Mouse (Mus musculus) spleen, adult 2 months (tissue): Measurements from ENCODE around the gene Smc4.

ENCODE experiments used
- CTCF ChIP-seq: fragments of 200-500 bp; IDR thresholded peaks from 2 replicates; pipeline ENCODE4 v1.5.1; 2011; ENCODE audit warnings: mild to moderate bottlenecking, inconsistent platforms; ENCODE audit not compliant: insufficient read depth, insufficient read length, insufficient replicate concordance; ENCODE audit errors: extremely low read depth
- POLR2A ChIP-seq: fragments of 200-500 bp; IDR thresholded peaks from 2 replicates; pipeline ENCODE4 v1.6.1; 2011; ENCODE audit warnings: low read depth, low read length, inconsistent platforms

- TF ChIP-seq CTCF = no peak
- no peak for TF ChIP-seq POLR2A
These were observed 4.3 kb downstream of the Smc4 start for GRCm38 (mm10) chr3:69008873-69009272.
